ENCODE assay signal across 9 mouse cellular contexts in the genomic region with DNA sequence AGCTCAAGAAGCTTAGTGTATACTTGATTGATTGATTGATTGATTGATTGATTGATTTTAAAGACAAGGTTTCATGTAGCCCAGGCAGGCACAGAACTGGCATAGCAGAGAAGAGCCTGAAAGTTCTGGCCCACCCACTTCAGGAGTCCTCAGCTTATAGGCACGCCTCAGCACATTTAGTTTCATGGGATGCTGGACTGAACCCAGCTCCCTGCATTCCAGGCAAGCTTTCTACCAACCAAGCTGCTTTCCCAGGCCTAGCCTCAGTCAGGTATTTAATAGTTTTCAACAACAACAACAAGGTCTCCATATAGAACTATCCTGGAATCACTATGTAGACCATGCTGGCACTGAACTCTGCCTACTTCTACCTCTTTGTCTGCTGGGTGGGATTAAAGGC. TPM values are rescaled to one million over a fixed set of nuclear protein-coding genes. Genes with fewer than 3 reads are reported as not detected.
A peak's percentile ranks its signal among the peaks of the same experiment; 100 is the strongest.
DNase-seq lines count a peak whose midpoint lies in the region; ATAC-seq and TF ChIP-seq lines count a peak whose summit lies in the region.
"Had no signal": no experiment of that assay in that cellular context is flagged by ENCODE, and none has a peak within 500 bp of the region (broad histone marks: within the 10 kb centered on the region; RNA-seq: fewer than 3 reads in every experiment).

No protein-coding gene starts in this region.

- no peak overlapping the region for H3K27ac ChIP-seq in heart, embryonic 11.5 days (ENCODE audit: low read depth, low read length)
- no peak overlapping the region for H3K27ac ChIP-seq in heart, adult 2 months
- H3K27ac ChIP-seq in forebrain, embryonic 16.5 days (ENCODE audit: low read length): no peak overlapping the region
- no peak overlapping the region for H3K27ac ChIP-seq in limb, embryonic 10.5 days

- H3K79me2 ChIP-seq in heart, adult 2 months (replicated peaks; ENCODE audit: control insufficient read depth, insufficient read depth, low read length): no peaks in the 10 kb centered on the region

- no peaks in the 10 kb centered on the region for H3K9me3 ChIP-seq in heart, embryonic 11.5 days (replicated peaks; ENCODE audit: control insufficient read depth, low read length)
- no peaks in the 10 kb centered on the region for H3K9me3 ChIP-seq in forebrain, embryonic 16.5 days (ENCODE audit: control insufficient read depth, low read length)
- no peaks in the 10 kb centered on the region for H3K9me3 ChIP-seq in limb, embryonic 10.5 days (replicated peaks)

- H3K4me1 ChIP-seq in heart, embryonic 11.5 days (ENCODE audit: control insufficient read depth, insufficient read depth, low read length): peaks cover 23% of the 10 kb centered on the region
- H3K4me1 ChIP-seq in heart, adult 2 months (ENCODE audit: control insufficient read depth, insufficient read depth, low read length): no peaks in the 10 kb centered on the region; the same call in 1 of the 2 replicates
- peaks cover 7% of the 10 kb centered on the region for H3K4me1 ChIP-seq in forebrain, embryonic 16.5 days (replicated peaks; ENCODE audit: control insufficient read depth, insufficient read depth, low read length)
- H3K4me1 ChIP-seq in limb, embryonic 10.5 days: peaks cover 28% of the 10 kb centered on the region

- TF ChIP-seq CTCF in heart, adult 2 months (IDR thresholded peaks at IDR 0.05): no peak

- H3K4me2 ChIP-seq in heart, embryonic 11.5 days: peak overlapping the region; percentile 76
- 0 out of 2 replicates have a peak overlapping the region, but pooled peaks have one; percentile 94 for H3K4me2 ChIP-seq in forebrain, embryonic 16.5 days (ENCODE audit: low read length)

- DNase-seq in heart, adult 2 months: no peak
- DNase-seq in A20 (ENCODE audit: low read depth, low spot score): peak; percentile 21
- DNase-seq in limb, embryonic 10.5 days (ENCODE audit: low spot score): no peak
- DNase-seq in thymus, postnatal 14 days: no peak
- no peak for DNase-seq in thymus, adult 18-20 months
- DNase-seq in embryo, embryonic 10 days (ENCODE audit: low spot score): no peak
- DNase-seq: spleen, adult 18-20 months had no signal

- intact Hi-C loops in heart, adult 2 months (cut with DNase I): no loop called here

- H3K36me3 ChIP-seq in heart, embryonic 11.5 days (ENCODE audit: control insufficient read depth, insufficient read depth, low read length): no peaks in the 10 kb centered on the region
- no peaks in the 10 kb centered on the region for H3K36me3 ChIP-seq in heart, adult 2 months (ENCODE audit: control insufficient read depth, insufficient read depth, low read length)
- H3K36me3 ChIP-seq in forebrain, embryonic 16.5 days (ENCODE audit: control insufficient read depth, insufficient read depth): no peaks in the 10 kb centered on the region
- peaks cover 16% of the 10 kb centered on the region for H3K36me3 ChIP-seq in limb, embryonic 10.5 days

- no peak for TF ChIP-seq POLR2A in heart, adult 2 months (IDR thresholded peaks at IDR 0.05; ENCODE audit: insufficient read depth, low read depth, low read length)

- H3K4me3 ChIP-seq in heart, embryonic 11.5 days (ENCODE audit: low read depth, low read length): peak overlapping the region; percentile 47
- no peak overlapping the region for H3K4me3 ChIP-seq in heart, adult 2 months
- H3K4me3 ChIP-seq in forebrain, embryonic 16.5 days (replicated peaks; ENCODE audit: low read length): no peak overlapping the region
- H3K4me3 ChIP-seq in limb, embryonic 10.5 days: peak overlapping the region; percentile 63

- no peak for ATAC-seq in heart, embryonic 11.5 days (replicated peaks; ENCODE audit: insufficient number of reproducible peaks, low FRiP score, low TSS enrichment)
- no peak for ATAC-seq in forebrain, embryonic 16.5 days

- TF ChIP-seq EP300 in heart, adult 2 months (IDR thresholded peaks at IDR 0.05; ENCODE audit: insufficient read depth, low read depth, low read length): no peak

- 71% methylated on average over 1 of the region's 1 CpGs for WGBS in heart, embryonic 11.5 days (ENCODE audit: insufficient replicate concordance)
- 81% methylated on average over 1 of the region's 1 CpGs for WGBS in heart, adult 2 months
- WGBS in forebrain, embryonic 16.5 days: 67% methylated on average over 1 of the region's 1 CpGs
- WGBS in limb, embryonic 10.5 days: 62% methylated on average over 1 of the region's 1 CpGs

- no peaks in the 10 kb centered on the region for H3K27me3 ChIP-seq in heart, embryonic 11.5 days (ENCODE audit: control insufficient read depth, insufficient read depth, low read length)
- H3K27me3 ChIP-seq in heart, adult 2 months (ENCODE audit: control insufficient read depth, insufficient read depth, low read length): no peaks in the 10 kb centered on the region
- H3K27me3 ChIP-seq in forebrain, embryonic 16.5 days (replicated peaks; ENCODE audit: control insufficient read depth, insufficient read depth, low read length): no peaks in the 10 kb centered on the region
- H3K27me3 ChIP-seq in limb, embryonic 10.5 days (ENCODE audit: low read depth, poor library complexity, severe bottlenecking): no peaks in the 10 kb centered on the region

- H3K9ac ChIP-seq in heart, embryonic 11.5 days (ENCODE audit: low read depth, low read length): no peak overlapping the region; the same call in 1 of the 2 replicates
- H3K9ac ChIP-seq in heart, adult 2 months (ENCODE audit: low read depth, low read length): no peak overlapping the region
- no peak overlapping the region for H3K9ac ChIP-seq in forebrain, embryonic 16.5 days (replicated peaks; ENCODE audit: low read depth, low read length)

RNA-seq across cellular contexts. Expression of a gene that starts 2.0 kb away (rescaled TPM):
- 36.4 and 44.4 TPM in 2 replicates for polyA plus RNA-seq in heart, embryonic 11.5 days (2014; fragmentation: Nextera tagmentation; extraction: Ambion mirVana)
- total RNA-seq in heart, adult 2 months (2021): 10 to 100 TPM in 1 of 2 experiments, 1 to 10 TPM in 1; 8.4 to 10.5 TPM
- 7.4 TPM in 2 replicates for polyA plus RNA-seq in heart, adult 2 months (2012; rRNA removed)
- 14.9 and 17.7 TPM in 2 replicates for polyA plus RNA-seq in forebrain, embryonic 16.5 days (2015; fragmentation: Nextera tagmentation; extraction: Ambion mirVana)
- polyA plus RNA-seq in limb, embryonic 10.5 days (2016; fragmentation: Nextera tagmentation; extraction: Ambion mirVana): 106 and 124 TPM in 2 replicates

RNA-seq across cellular contexts. Expression of a gene that starts 20.9 kb away (rescaled TPM):
- polyA plus RNA-seq in heart, embryonic 11.5 days (2014; fragmentation: Nextera tagmentation; extraction: Ambion mirVana): 31.8 and 33.9 TPM in 2 replicates
- 10 to 100 TPM; 20.6 to 21.0 TPM for total RNA-seq in heart, adult 2 months (2021)
- polyA plus RNA-seq in heart, adult 2 months (2012; rRNA removed): 14.4 and 22.1 TPM in 2 replicates
- 29.5 and 34.5 TPM in 2 replicates for polyA plus RNA-seq in forebrain, embryonic 16.5 days (2015; fragmentation: Nextera tagmentation; extraction: Ambion mirVana)
- polyA plus RNA-seq in limb, embryonic 10.5 days (2016; fragmentation: Nextera tagmentation; extraction: Ambion mirVana): 26.5 and 29.6 TPM in 2 replicates

RNA-seq across cellular contexts. Expression of a gene that starts 32.2 kb away (rescaled TPM):
- 6.0 and 6.1 TPM in 2 replicates for polyA plus RNA-seq in heart, embryonic 11.5 days (2014; fragmentation: Nextera tagmentation; extraction: Ambion mirVana)
- 10 to 100 TPM; 13.9 to 15.3 TPM for total RNA-seq in heart, adult 2 months (2021)
- 6.0 and 9.7 TPM in 2 replicates for polyA plus RNA-seq in heart, adult 2 months (2012; rRNA removed)
- 7.0 and 7.8 TPM in 2 replicates for polyA plus RNA-seq in forebrain, embryonic 16.5 days (2015; fragmentation: Nextera tagmentation; extraction: Ambion mirVana)
- polyA plus RNA-seq in limb, embryonic 10.5 days (2016; fragmentation: Nextera tagmentation; extraction: Ambion mirVana): 8.2 and 9.3 TPM in 2 replicates

RNA-seq across cellular contexts. Expression of a gene that starts 32.4 kb away (rescaled TPM):
- polyA plus RNA-seq in heart, embryonic 11.5 days (2014; fragmentation: Nextera tagmentation; extraction: Ambion mirVana): 10.5 and 13.1 TPM in 2 replicates
- total RNA-seq in heart, adult 2 months (2021): 1 to 10 TPM; 3.7 to 4.6 TPM
- 3.3 and 3.4 TPM in 2 replicates for polyA plus RNA-seq in heart, adult 2 months (2012; rRNA removed)
- 11.5 and 12.2 TPM in 2 replicates for polyA plus RNA-seq in forebrain, embryonic 16.5 days (2015; fragmentation: Nextera tagmentation; extraction: Ambion mirVana)
- polyA plus RNA-seq in limb, embryonic 10.5 days (2016; fragmentation: Nextera tagmentation; extraction: Ambion mirVana): 30.2 TPM in 2 replicates

Comparison
In these comparisons a context has a peak if more than half of its experiments do, and no peak if none do; other contexts are left out.
1. H3K4me3 ChIP-seq: peak in heart, embryonic 11.5 days (single experiment) and limb, embryonic 10.5 days (single experiment); none in heart, adult 2 months (single experiment) and forebrain, embryonic 16.5 days (single experiment).